Mouse (Mus musculus) myocyte (in vitro differentiated cells): Measurements from ENCODE around the gene E030018B13Rik. TPM values are rescaled to one million over a fixed set of nuclear protein-coding genes. Genes with fewer than 3 reads are reported as not detected.
A peak's percentile ranks its signal among the peaks of the same experiment; 100 is the strongest.

ENCODE experiments used
- H3K27me3 ChIP-seq: one replicate; pipeline ENCODE4 v1.6.1; 2011; ENCODE audit not compliant: control insufficient read depth, insufficient read depth, insufficient read length
- H3K36me3 ChIP-seq: one replicate; pipeline ENCODE4 v1.6.1; 2011; ENCODE audit not compliant: control insufficient read depth, insufficient read depth
- H3K4me2 ChIP-seq: one replicate; pipeline ENCODE4 v1.6.1; 2011; ENCODE audit warnings: low read depth, control low read depth
- H3K4me3 ChIP-seq: one replicate; pipeline ENCODE4 v1.5.1; 2011; ENCODE audit warnings: mild to moderate bottlenecking, control low read depth, moderate library complexity
- H3K79me2 ChIP-seq: one replicate; pipeline ENCODE4 v1.6.1; 2011; ENCODE audit not compliant: control insufficient read depth, insufficient read depth
- H3ac ChIP-seq: one replicate; pipeline ENCODE4 v1.6.1; 2011; ENCODE audit not compliant: control insufficient read depth, insufficient read length
- CEBPB ChIP-seq: IDR thresholded peaks from 2 replicates; pipeline ENCODE4 v1.6.1; 2011; ENCODE audit warnings: mild to moderate bottlenecking, moderate library complexity; ENCODE audit not compliant: poor library complexity, insufficient read depth, severe bottlenecking
- E2F4 ChIP-seq: IDR thresholded peaks from one replicate; pipeline ENCODE4 v1.6.1; 2011; ENCODE audit warnings: mild to moderate bottlenecking, control low read depth, moderate library complexity; ENCODE audit not compliant: insufficient read depth
- MAX ChIP-seq: IDR thresholded peaks from one replicate; pipeline ENCODE4 v1.6.1; 2011; ENCODE audit warnings: low read depth, mild to moderate bottlenecking, control low read depth
- MYOD1 ChIP-seq, 3 experiments: IDR thresholded peaks; one replicate each; pipeline ENCODE4 v1.6.1; 2011; ENCODE audit warnings: control low read depth in 2 of 3, low read depth in 2 of 3, mild to moderate bottlenecking in 2 of 3, moderate library complexity in 1 of 3; ENCODE audit not compliant: insufficient read length in 2 of 3, control insufficient read depth in 1 of 3
- MYOG ChIP-seq, 3 experiments: IDR thresholded peaks; one replicate each; pipeline ENCODE4 v1.6.1; 2011; ENCODE audit warnings: control low read depth in 2 of 3, low read depth in 2 of 3, mild to moderate bottlenecking in 2 of 3; ENCODE audit not compliant: insufficient read length in 2 of 3, control insufficient read depth in 1 of 3, insufficient read depth in 1 of 3
- POLR2A ChIP-seq: IDR thresholded peaks from one replicate; pipeline ENCODE4 v1.6.1; 2011; ENCODE audit warnings: low read depth, mild to moderate bottlenecking, control low read depth, moderate library complexity; ENCODE audit not compliant: insufficient read length
- POLR2AphosphoS2 ChIP-seq: IDR thresholded peaks from one replicate; pipeline ENCODE4 v1.6.1; 2011; ENCODE audit warnings: low read depth, control low read depth; ENCODE audit not compliant: insufficient read length
- REST ChIP-seq: IDR thresholded peaks from one replicate; pipeline ENCODE4 v1.6.1; 2011; ENCODE audit warnings: mild to moderate bottlenecking, control low read depth, moderate library complexity; ENCODE audit not compliant: insufficient read depth, insufficient read length
- SRF ChIP-seq: IDR thresholded peaks from one replicate; pipeline ENCODE4 v1.6.1; 2011; ENCODE audit warnings: low read depth; ENCODE audit not compliant: control insufficient read depth, insufficient read length
- TCF12 ChIP-seq: IDR thresholded peaks from one replicate; pipeline ENCODE4 v1.6.1; 2011; ENCODE audit warnings: mild to moderate bottlenecking, control low read depth; ENCODE audit not compliant: poor library complexity, insufficient read depth, severe bottlenecking
- TCF3 ChIP-seq: IDR thresholded peaks from one replicate; pipeline ENCODE4 v1.6.1; 2011; ENCODE audit warnings: low read depth, control low read depth; ENCODE audit not compliant: insufficient read length
- USF1 ChIP-seq: IDR thresholded peaks from one replicate; pipeline ENCODE4 v1.6.1; 2011; ENCODE audit warnings: low read depth, mild to moderate bottlenecking, control low read depth, moderate library complexity
- polyA plus RNA-seq: library from polyadenylated mRNA; unstranded; fragments of >200 nt; fragmentation: generic; extraction: Trizol; gene quantifications from one replicate; pipeline ENCODE4 v1.2.1, GENCODE M21; 2012; ENCODE audit warnings: missing spikeins

Gene E030018B13Rik
- polyA plus RNA-seq, result 0.17 TPM

GRCm38 (mm10) chr7:63916268-63916907, at the start of gene E030018B13Rik:
TSS of gene E030018B13Rik (plus strand) at chr7:63916857.
- Histone ChIP-seq H3ac (no peak within 1 kb of the TSS), H3K79me2 (peaks cover 93% of the 10 kb centered on the region), H3K4me3 (no peak within 1 kb of the TSS), H3K4me2 (peak within 1 kb of the TSS; percentile 24), H3K36me3 (peaks cover 12% of the 10 kb centered on the region), H3K27me3 (no peaks in the 10 kb centered on the region)
- no peak for TF ChIP-seq SRF
- TF ChIP-seq CEBPB, result peak; percentile 39; the same call in 1 of the 2 replicates

- Histone ChIP-seq H3K27me3 (no peaks in the 10 kb centered on the region), H3K4me2 (no peak overlapping the region), H3K36me3 (no peaks in the 10 kb centered on the region), H3K79me2 (no peaks in the 10 kb centered on the region), H3K4me3 (no peak overlapping the region), H3ac (no peak overlapping the region)
- TF ChIP-seq USF1 (no peak), MAX (no peak), POLR2A (no peak), TCF3 (no peak), SRF (no peak), CEBPB (no peak), MYOD1 (IDR thresholded peaks at IDR 0.05; ENCODE audit: control insufficient read depth in 1 of 3, insufficient read length in 2 of 3, low read depth in 2 of 3) (no peak), TCF12 (no peak), POLR2AphosphoS2 (no peak), REST (no peak), E2F4 (no peak), MYOG (IDR thresholded peaks at IDR 0.05; ENCODE audit: control insufficient read depth in 1 of 3, insufficient read depth in 1 of 3, insufficient read length in 2 of 3, low read depth in 2 of 3) (no peak)
Measured at GRCm38 (mm10) chr7:63868356-63868918, 48.2 kb upstream of the E030018B13Rik start.

GRCm38 (mm10) chr7:63871698-63872097, 45.0 kb upstream of the E030018B13Rik start:
- Histone ChIP-seq H3ac (no peak overlapping the region), H3K4me3 (no peak overlapping the region), H3K4me2 (no peak overlapping the region), H3K79me2 (no peaks in the 10 kb centered on the region), H3K36me3 (no peaks in the 10 kb centered on the region), H3K27me3 (no peaks in the 10 kb centered on the region)
- TF ChIP-seq REST, result no peak
- no peak for TF ChIP-seq POLR2A
- no peak for TF ChIP-seq MYOD1 (IDR thresholded peaks at IDR 0.05; ENCODE audit: control insufficient read depth in 1 of 3, insufficient read length in 2 of 3, low read depth in 2 of 3)
- no peak for TF ChIP-seq TCF12
- TF ChIP-seq E2F4, result no peak
- TF ChIP-seq USF1, result no peak
- TF ChIP-seq TCF3, result no peak
- no peak for TF ChIP-seq CEBPB
- no peak for TF ChIP-seq MYOG (IDR thresholded peaks at IDR 0.05; ENCODE audit: control insufficient read depth in 1 of 3, insufficient read depth in 1 of 3, insufficient read length in 2 of 3, low read depth in 2 of 3)
- no peak for TF ChIP-seq SRF
- no peak for TF ChIP-seq POLR2AphosphoS2

GRCm38 (mm10) chr7:63873880-63874279, 42.8 kb upstream of the E030018B13Rik start:
- Histone ChIP-seq H3K79me2 (no peaks in the 10 kb centered on the region), H3K36me3 (no peaks in the 10 kb centered on the region), H3K27me3 (no peaks in the 10 kb centered on the region), H3ac (no peak overlapping the region), H3K4me3 (no peak overlapping the region), H3K4me2 (no peak overlapping the region)
- no peak for TF ChIP-seq TCF12
- TF ChIP-seq MYOG (IDR thresholded peaks at IDR 0.05; ENCODE audit: control insufficient read depth in 1 of 3, insufficient read depth in 1 of 3, insufficient read length in 2 of 3, low read depth in 2 of 3), result no peak
- no peak for TF ChIP-seq E2F4
- TF ChIP-seq REST, result no peak
- TF ChIP-seq MYOD1 (IDR thresholded peaks at IDR 0.05; ENCODE audit: control insufficient read depth in 1 of 3, insufficient read length in 2 of 3, low read depth in 2 of 3), result no peak
- no peak for TF ChIP-seq SRF
- TF ChIP-seq USF1, result no peak
- no peak for TF ChIP-seq MAX
- no peak for TF ChIP-seq POLR2A
- no peak for TF ChIP-seq TCF3

- no peak overlapping the region for H3K4me3 ChIP-seq
- no peak overlapping the region for H3K4me2 ChIP-seq
- no peaks in the 10 kb centered on the region for H3K36me3 ChIP-seq
- no peaks in the 10 kb centered on the region for H3K27me3 ChIP-seq
- TF ChIP-seq E2F4 (no peak), TCF12 (no peak), REST (no peak), SRF (no peak)
- H3K79me2 ChIP-seq, result no peaks in the 10 kb centered on the region
- no peak overlapping the region for H3ac ChIP-seq
Measured at GRCm38 (mm10) chr7:63875686-63876085, 41.0 kb upstream of the E030018B13Rik start.
